Mouse (Mus musculus) hindbrain, postnatal 0 days (tissue): ENCODE data around the gene Amy1. TPM values are rescaled to one million over a fixed set of nuclear protein-coding genes. Genes with fewer than 3 reads are reported as not detected.
"Not testable (repeated sequence)": the region's sequence is repeated elsewhere in the genome, so short reads cannot be mapped to it uniquely, and the experiment has no call there.

Source experiments
- ATAC-seq: fragments of 200-750 bp; cut with Nextera tagmentation; 2 replicates; pipeline ENCODE4 v1.8.0; 2017; ENCODE audit warnings: mild to moderate bottlenecking, moderate TSS enrichment, moderate library complexity
- DNase-seq: peaks from one replicate; pipeline ENCODE4 v3.0.0-alpha.2; 2015; ENCODE audit warnings: low spot score
- H3K27ac ChIP-seq: fragments of 300-500 bp; sonication (generic); 2 replicates; pipeline ENCODE4 v1.5.1; 2014; ENCODE audit warnings: mild to moderate bottlenecking
- H3K27me3 ChIP-seq: fragments of 300-500 bp; sonication (generic); 2 replicates; pipeline ENCODE4 v1.6.1; 2014; ENCODE audit warnings: low read length, mixed read lengths; ENCODE audit not compliant: insufficient read depth
- H3K36me3 ChIP-seq: fragments of 300-500 bp; sonication (generic); 2 replicates; pipeline ENCODE4 v1.6.1; 2014; ENCODE audit warnings: low read length, mixed read lengths; ENCODE audit not compliant: insufficient read depth
- H3K4me1 ChIP-seq: fragments of 300-500 bp; sonication (generic); 2 replicates; pipeline ENCODE4 v1.6.1; 2014; ENCODE audit warnings: antibody characterized with exemption, low read length, mixed read lengths; ENCODE audit not compliant: insufficient read depth
- H3K4me2 ChIP-seq: fragments of 300-500 bp; sonication (generic); 2 replicates; pipeline ENCODE4 v1.6.1; 2014; ENCODE audit warnings: low read depth, mild to moderate bottlenecking, low read length, moderate library complexity, mixed read lengths
- H3K4me3 ChIP-seq: fragments of 300-500 bp; sonication (generic); 2 replicates; pipeline ENCODE4 v1.5.1; 2014; ENCODE audit warnings: low read length
- H3K9ac ChIP-seq: fragments of 300-500 bp; sonication (generic); replicated peaks from 2 replicates; pipeline ENCODE4 v1.6.1; 2014; ENCODE audit warnings: mild to moderate bottlenecking, low read length, moderate library complexity, mixed read lengths
- H3K9me3 ChIP-seq: fragments of 300-500 bp; sonication (generic); 2 replicates; pipeline ENCODE4 v1.6.1; 2016; ENCODE audit warnings: low read length, mixed read lengths
- CTCF ChIP-seq: IDR thresholded peaks from 2 replicates; pipeline ENCODE4 v1.5.1; 2016; ENCODE audit warnings: antibody characterized with exemption, control low read depth, low read depth
- WGBS: fragments of 180-500 bp; shearing (Covaris S2); extraction: QIAGEN DNeasy Blood & Tissue Kit; methylation state at CpG from one replicate; pipeline ENCODE4 v1.1.7; 2014; 5-methylcytosine and 5-hydroxymethylcytosine counted together
- polyA plus RNA-seq: library from polyadenylated mRNA; unstranded; fragments of >200 nt; fragmentation: Nextera tagmentation; extraction: Ambion mirVana; gene quantifications from 2 replicates; pipeline ENCODE4 v1.2.1, GENCODE M21; 2015
- total RNA-seq: library from RNA; depleted of rRNA; stranded (reverse); fragments of >200 nt; gene quantifications from 2 replicates; pipeline ENCODE4 v1.2.3, GENCODE M21; 2014; rRNA removed

The Amy1 gene
- total and polyA plus RNA-seq, 2 experiments from 2014 or later: 17.6 to 24.2 TPM

DNA sequence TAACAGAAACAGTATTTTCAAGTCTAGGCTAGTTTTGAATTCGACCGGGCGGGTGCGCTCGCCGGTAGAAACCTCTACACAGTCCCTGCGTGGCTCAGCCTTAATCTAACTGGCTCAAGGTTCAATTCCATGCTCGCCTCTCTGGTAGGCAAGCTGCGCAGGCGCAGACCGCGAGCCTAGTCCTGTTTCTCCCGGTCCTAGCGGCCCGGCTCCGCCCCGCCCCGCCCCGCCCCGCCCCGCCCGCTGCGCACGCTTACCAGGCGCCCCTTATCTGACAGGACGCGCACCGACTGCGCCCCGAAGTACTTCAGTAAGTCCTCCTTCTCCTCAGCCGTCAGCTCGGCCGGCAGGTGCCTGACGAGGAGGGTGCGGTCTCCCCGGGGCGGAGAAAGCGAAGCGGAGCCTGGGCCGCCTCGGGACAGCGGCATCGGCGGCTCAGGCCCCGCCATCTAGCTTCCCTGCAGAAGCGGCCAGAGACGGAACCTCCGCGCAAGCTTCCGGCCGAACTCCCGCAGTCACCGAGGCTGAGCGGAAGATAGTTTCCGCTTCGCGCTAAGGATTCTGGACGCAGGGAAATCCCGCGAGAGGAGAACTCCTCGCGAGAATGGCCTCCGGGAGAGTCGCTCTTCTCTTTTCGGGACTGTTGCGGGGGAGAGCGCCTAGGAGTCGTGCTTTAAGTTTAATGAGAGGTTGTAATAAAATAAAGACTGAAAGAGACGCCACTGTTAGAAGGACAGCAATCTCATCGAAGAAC lies 23.3 kb upstream of the Amy1 start, which contains the start of gene Rnpc3:
Rnpc3 (minus strand) TSS at position 544 of the 754 bp plus-strand sequence.
- H3K9ac ChIP-seq: peak within 1 kb of the TSS; percentile 87
- no peaks in the 10 kb centered on the region for H3K9me3 ChIP-seq
- WGBS: 2% methylated on average over 69 of the region's 70 CpGs
- DNase-seq (peak; percentile 99), ATAC-seq (peak; percentile 98)
- H3K36me3 ChIP-seq: no peaks in the 10 kb centered on the region
- H3K4me3 ChIP-seq: peak within 1 kb of the TSS; percentile 73
- H3K4me1 ChIP-seq: no peaks in the 10 kb centered on the region
- peak within 1 kb of the TSS; percentile 100 for H3K27ac ChIP-seq
- H3K4me2 ChIP-seq: peak within 1 kb of the TSS; percentile 69
- no peaks in the 10 kb centered on the region for H3K27me3 ChIP-seq
- peak; percentile 28; the same call in 1 of the 2 replicates for TF ChIP-seq CTCF

DNA sequence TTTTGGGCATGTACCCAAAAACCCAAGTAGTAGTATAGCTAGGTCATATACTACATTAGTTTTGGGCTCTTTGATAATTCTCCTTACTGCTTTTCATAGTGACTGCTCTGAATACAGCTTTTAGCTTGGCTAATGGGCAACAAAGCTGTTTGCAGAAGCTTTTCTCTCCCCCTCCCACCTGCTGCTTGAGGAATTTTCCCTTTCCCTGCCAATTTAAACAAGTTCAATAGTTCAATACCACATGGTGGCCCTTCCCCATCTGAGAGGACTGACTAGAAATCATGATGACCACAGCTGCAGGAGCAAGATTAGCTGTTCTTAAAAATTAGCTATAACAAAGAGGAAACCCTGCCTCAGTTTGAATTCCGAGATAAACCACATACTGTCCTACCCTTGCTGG lies 15.7 kb downstream of the Amy1 start:
- Histone ChIP-seq H3K9me3 (no peaks in the 10 kb centered on the region), H3K9ac (no peak overlapping the region), H3K4me2 (no peak overlapping the region), H3K4me1 (no peaks in the 10 kb centered on the region), H3K36me3 (0 out of 2 replicates have a peak, but pooled peaks cover 7% of the 10 kb centered on the region), H3K27ac (no peak overlapping the region), H3K27me3 (no peaks in the 10 kb centered on the region), H3K4me3 (no peak overlapping the region)
- 47% methylated on average over 1 of the region's 1 CpGs for WGBS
- TF ChIP-seq CTCF: no peak
- DNase-seq (peak; percentile 4), ATAC-seq (no peak)

DNA sequence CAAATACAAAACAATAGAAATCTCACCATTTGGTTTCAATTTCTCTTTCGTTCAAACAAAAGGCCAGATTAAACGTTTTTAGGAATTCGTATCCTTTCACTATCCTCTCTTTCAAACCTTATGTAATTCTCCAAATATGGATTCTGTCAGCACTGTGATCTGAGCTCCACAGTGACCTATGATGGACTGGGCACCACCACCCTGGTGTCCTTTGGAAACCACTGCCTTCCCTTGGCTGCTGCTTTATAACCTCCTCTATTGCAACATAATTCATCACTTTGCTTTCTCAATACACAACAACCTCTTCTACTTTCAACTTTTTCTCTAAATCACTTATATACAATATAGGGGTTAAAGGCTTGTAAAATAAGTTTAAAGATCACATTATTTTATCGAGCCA lies 31.9 kb downstream of the Amy1 start:
- no peak for TF ChIP-seq CTCF
- H3K9ac ChIP-seq: no peak overlapping the region
- no peak for DNase-seq
- no peaks in the 10 kb centered on the region for H3K9me3 ChIP-seq
- no peak overlapping the region for H3K4me3 ChIP-seq
- no peak overlapping the region for H3K27ac ChIP-seq
- 83% methylated on average over 4 of the region's 4 CpGs for WGBS
- H3K4me1 ChIP-seq: no peaks in the 10 kb centered on the region
- ATAC-seq: no peak
- no peaks in the 10 kb centered on the region for H3K36me3 ChIP-seq
- no peaks in the 10 kb centered on the region for H3K27me3 ChIP-seq
- no peak overlapping the region for H3K4me2 ChIP-seq

DNA sequence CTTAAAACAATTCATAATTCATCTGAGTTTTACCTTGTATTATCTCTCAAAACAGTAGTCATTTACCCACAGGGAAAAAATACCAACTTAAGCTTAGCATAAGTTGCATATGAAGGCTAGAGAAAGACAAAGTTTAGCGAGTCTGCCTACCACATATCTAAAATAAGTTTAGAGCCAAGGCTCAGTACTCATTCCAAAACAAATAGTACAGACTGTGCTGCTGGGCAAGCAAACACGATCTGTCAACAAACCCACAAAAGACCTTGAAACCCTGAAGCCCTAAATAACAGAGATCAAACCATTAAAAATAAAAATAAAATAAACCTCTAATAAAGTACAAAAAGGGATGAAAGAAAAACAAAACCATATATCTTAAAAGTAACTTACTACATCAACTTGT lies 32.4 kb downstream of the Amy1 start:
- no peak for TF ChIP-seq CTCF
- Histone ChIP-seq H3K27ac (no peak overlapping the region), H3K9ac (no peak overlapping the region), H3K27me3 (no peaks in the 10 kb centered on the region), H3K4me1 (no peaks in the 10 kb centered on the region), H3K4me3 (no peak overlapping the region), H3K4me2 (no peak overlapping the region), H3K9me3 (no peaks in the 10 kb centered on the region), H3K36me3 (no peaks in the 10 kb centered on the region)
- ATAC-seq (no peak), DNase-seq (no peak)
- WGBS: 80% methylated on average over 2 of the region's 2 CpGs

DNA sequence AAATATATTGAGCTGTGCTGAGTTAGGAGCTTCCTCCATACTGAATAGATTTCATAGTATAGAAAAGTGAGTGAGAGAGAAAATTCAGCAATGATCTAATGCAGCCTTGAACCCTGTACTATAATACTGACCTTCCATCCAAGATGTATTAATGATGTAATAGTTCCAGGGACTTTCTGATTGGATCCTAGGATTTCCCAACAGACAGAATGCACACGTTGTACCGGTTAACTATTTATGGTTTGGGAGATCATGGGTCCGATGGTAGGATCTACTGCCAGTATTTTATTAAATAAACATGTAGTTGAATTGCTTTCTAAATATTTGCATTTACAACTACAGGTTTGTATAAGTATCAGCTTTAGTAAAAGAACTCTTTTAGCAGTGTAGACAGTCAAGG lies 34.3 kb downstream of the Amy1 start:
- DNase-seq: no peak
- TF ChIP-seq CTCF: no peak
- no peaks in the 10 kb centered on the region for H3K4me1 ChIP-seq
- H3K9me3 ChIP-seq: no peaks in the 10 kb centered on the region
- no peak overlapping the region for H3K9ac ChIP-seq
- ATAC-seq: no peak
- 86% methylated on average over 3 of the region's 3 CpGs for WGBS
- H3K36me3 ChIP-seq: no peaks in the 10 kb centered on the region
- no peak overlapping the region for H3K4me2 ChIP-seq
- no peak overlapping the region for H3K27ac ChIP-seq
- H3K27me3 ChIP-seq: no peaks in the 10 kb centered on the region
- H3K4me3 ChIP-seq: no peak overlapping the region

DNA sequence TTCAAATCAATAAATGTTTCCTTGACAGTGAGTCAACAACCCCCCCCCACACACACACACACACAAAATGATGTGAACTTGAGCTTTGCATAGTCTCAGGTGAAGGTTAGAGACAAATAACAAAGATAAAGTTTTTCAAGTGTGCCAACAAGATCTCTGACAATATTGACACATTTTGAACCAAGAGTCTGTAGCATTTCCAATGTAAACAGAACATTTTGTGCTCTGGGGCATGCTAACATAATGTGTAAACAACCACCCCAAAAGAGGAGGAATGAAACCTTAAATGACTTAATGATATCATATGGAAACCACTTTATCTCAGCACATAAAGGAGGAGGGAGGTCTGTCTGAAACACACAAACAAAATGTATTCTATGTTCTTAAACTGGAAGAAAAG lies 66.8 kb downstream of the Amy1 start:
- no peak for ATAC-seq
- H3K27ac ChIP-seq: no peak overlapping the region
- TF ChIP-seq CTCF: no peak
- no peaks in the 10 kb centered on the region for H3K4me1 ChIP-seq
- H3K36me3 ChIP-seq: no peaks in the 10 kb centered on the region
- no peak overlapping the region for H3K9ac ChIP-seq
- H3K9me3 ChIP-seq: no peaks in the 10 kb centered on the region
- no peak overlapping the region for H3K4me3 ChIP-seq
- H3K4me2 ChIP-seq: no peak overlapping the region
- H3K27me3 ChIP-seq: no peaks in the 10 kb centered on the region
- DNase-seq: no peak

DNA sequence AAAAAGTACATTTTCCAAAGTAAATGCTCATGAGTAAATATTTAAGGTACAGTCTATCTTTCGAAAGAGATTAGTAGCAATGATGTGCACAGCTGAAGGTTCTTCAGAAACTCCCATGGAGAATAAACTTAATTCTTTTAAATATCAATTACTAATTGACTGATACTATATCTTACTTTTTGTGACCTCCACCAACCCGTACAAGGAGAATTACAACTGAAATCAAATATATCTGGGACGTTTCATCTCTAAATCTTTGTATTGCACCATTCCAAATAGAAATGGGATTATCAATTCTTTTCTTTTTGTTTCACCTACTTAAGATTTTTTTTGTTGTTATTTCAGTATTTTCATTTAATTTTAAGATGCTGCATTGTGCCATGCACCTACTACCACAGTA lies 74.2 kb downstream of the Amy1 start, which contains the start of gene Amy2a1:
Amy2a1 (minus strand) TSS at position 101 of the 400 bp plus-strand sequence.
- ATAC-seq, H3K4me3 ChIP-seq, H3K9ac ChIP-seq, H3K27ac ChIP-seq, H3K9me3 ChIP-seq, H3K4me2 ChIP-seq, DNase-seq, H3K4me1 ChIP-seq, H3K27me3 ChIP-seq, H3K36me3 ChIP-seq: not testable (repeated sequence)
- 89% methylated on average over 2 of the region's 3 CpGs for WGBS

Other genes starting within 250 kb of the Amy1 start
- not detected in 2 replicates for gene Amy2a1, start 74.3 kb downstream of the Amy1 start, total RNA-seq
- not detected in 2 replicates for gene Amy2a1, start 74.3 kb downstream of the Amy1 start, polyA plus RNA-seq
- 26.1 and 32.3 TPM in 2 replicates for gene Rnpc3, start 23.4 kb upstream of the Amy1 start, total RNA-seq
- 46.5 and 52.6 TPM in 2 replicates for gene Rnpc3, start 23.4 kb upstream of the Amy1 start, polyA plus RNA-seq